Mouse (Mus musculus): ENCODE data around the gene Dnm3.

Dnm3 gene

DNA sequence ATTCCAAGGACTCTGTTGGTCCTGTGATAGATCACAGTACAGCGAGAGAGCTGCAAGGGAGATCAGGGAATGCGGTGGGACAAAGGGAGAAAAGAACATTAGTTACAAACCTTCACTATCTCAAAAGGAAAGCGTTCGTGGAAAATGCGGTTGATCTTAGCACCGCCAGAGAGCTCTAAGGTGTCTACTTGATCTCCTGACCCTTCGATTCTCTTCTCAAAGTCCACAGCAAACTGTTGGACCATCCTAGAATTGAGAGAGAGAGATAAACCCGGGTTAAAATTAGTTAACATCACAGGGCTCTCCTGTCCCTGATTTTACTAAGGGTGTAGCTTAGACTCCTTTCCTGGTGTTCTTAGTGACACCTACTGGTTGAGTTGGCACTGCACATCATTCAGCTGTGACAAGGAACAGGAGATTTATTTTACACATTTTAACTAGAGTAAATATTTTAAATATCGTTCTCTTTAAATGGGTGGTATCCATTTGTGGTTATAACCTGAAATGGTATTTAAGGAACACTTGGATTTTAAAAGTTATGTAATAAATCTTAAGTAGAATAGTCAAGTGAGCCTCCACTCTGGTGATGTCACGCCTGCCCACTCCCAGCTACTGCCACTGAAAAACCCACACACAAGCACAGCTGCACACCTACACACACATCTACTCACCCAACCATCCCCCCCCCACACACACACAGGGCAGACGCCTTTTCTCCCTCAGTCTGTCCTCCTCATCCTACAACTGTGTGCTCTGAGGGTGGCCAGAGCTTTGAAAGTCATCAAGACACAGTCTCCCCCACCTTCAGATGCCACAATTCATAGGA lies 164.2 kb downstream of the Dnm3 start:
- no peak for DNase-seq

GRCm38 (mm10) chr1:162312621-162313020 lies 165.2 kb downstream of the Dnm3 start:
- no peak for DNase-seq

GRCm38 (mm10) chr1:162312152-162312551 lies 165.7 kb downstream of the Dnm3 start:
- DNase-seq = no peak

- no peak for DNase-seq
These were observed 172.6 kb downstream of the Dnm3 start for GRCm38 (mm10) chr1:162305247-162305646.

GRCm38 (mm10) chr1:162302480-162302879 lies 175.4 kb downstream of the Dnm3 start:
- no peak for DNase-seq

- DNase-seq = no peak
These were observed 178.1 kb downstream of the Dnm3 start for GRCm38 (mm10) chr1:162299558-162300319.

DNA sequence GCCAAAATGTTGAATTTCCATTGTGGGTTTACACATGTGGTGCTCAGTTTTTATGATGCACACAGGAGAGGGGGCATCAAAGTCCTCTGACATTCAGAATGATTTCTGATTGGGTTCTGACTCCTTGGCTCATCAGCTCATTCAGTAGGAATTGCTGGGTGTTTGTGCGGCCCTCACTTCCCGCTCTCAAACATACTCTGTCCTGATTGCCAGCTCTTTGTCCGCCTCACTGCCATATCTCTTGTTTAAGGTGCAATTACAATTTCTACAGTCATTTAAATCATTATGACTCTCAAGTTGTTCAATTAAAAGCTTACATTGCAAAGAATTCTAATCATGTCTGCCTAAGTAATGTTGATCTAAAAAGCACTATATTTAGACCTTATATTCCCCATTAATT lies 179.3 kb downstream of the Dnm3 start:
- no peak for DNase-seq

DNA sequence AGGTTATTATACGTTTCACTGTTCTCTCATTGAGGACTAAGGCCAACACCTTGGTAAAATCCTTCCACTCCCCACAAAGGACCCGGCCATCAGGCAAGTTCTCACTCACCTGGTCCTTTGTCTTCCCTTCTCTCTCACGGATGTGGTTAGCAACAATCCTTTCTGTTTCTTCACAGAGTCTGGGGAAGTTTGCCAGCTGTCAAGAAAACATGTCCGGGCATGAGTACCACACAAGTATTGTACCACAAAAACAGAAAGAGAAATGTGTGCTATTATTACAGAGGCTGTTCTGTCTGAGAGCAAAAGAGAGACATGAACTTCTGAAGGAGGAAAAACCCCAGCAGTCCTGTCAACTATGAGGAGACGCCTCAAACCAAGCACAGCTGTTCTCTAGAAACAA lies 182.4 kb downstream of the Dnm3 start:
- DNase-seq = no peak

- DNase-seq = no peak
These were observed 183.3 kb downstream of the Dnm3 start for GRCm38 (mm10) chr1:162294572-162294910.

GRCm38 (mm10) chr1:162293732-162294571 lies 183.9 kb downstream of the Dnm3 start:
- DNase-seq = no peak

GRCm38 (mm10) chr1:162286910-162287309 lies 190.9 kb downstream of the Dnm3 start:
- DNase-seq = no peak

DNA sequence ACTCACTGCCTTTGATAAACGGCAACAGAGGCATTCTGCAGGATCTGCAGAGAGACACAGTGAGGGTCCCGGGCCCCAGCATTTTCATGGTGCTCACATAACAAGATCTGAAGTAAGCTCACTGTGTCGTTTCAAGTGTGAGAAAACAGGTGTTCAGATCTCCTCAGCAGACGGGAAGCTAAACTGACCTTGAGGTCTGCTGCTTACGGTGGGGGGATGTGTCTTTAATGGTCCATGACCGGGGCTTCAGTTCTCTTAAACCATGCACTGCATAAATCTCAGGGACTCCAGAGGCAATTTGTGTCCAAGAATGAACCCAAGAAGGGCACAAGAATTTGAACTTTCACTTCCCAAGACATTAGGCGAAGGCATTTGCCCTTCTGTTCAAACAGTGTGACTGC lies 195.9 kb downstream of the Dnm3 start:
- no peak for DNase-seq

GRCm38 (mm10) chr1:162280052-162280451 lies 197.8 kb downstream of the Dnm3 start:
- DNase-seq = no peak

GRCm38 (mm10) chr1:162276011-162276410 lies 201.8 kb downstream of the Dnm3 start:
- DNase-seq = no peak

DNA sequence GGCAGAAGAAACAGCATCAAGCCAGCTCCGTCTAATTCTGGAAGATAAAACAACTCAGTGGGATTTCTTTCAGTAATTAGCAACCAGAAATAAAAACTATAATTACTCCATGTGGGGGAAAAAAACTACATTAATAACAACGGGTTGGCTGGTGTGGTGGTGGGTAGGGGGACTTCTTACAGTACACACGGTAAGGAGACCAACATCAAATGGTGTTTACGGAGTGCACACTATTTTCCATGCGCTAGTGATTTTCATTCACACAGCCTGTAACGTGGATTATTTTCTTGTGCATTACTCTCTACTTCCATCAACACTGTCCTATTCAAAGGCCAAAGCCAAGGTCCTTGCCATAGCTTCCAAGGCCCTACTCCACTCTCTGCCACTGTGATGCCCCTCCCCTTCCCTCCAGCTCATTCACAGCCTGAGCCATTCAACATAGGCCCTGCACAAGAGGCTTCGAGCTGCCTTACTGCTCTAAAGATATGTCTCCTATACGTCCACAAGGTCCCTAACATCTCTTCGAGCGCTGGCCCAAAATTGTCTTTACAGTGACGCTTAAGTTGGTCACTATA lies 203.1 kb downstream of the Dnm3 start:
- no peak for DNase-seq

- no peak for DNase-seq
These were observed 220.8 kb downstream of the Dnm3 start for GRCm38 (mm10) chr1:162256912-162257607.

- DNase-seq = no peak
These were observed 222.9 kb downstream of the Dnm3 start for GRCm38 (mm10) chr1:162254944-162255343.

- DNase-seq = no peak
These were observed 223.7 kb downstream of the Dnm3 start for GRCm38 (mm10) chr1:162253971-162254641.

DNA sequence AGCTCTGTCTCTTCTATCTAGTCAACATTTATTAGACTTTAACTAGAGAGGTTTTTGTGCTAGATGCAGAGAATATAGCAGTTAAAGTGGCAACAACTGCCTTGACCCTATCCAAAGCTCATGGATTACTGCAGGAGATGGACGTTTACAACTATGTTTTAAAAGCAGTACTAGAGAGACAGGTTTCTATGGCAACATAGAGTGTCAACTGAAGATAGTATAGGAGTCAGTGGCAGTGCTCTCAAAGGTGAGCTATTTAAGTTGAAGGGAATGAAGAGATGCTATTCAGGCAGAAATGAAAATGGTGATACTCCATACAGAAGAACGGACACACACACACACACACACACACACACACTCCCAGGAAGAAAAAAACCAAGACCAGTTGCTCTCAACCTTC lies 225.0 kb downstream of the Dnm3 start:
- no peak for DNase-seq

DNA sequence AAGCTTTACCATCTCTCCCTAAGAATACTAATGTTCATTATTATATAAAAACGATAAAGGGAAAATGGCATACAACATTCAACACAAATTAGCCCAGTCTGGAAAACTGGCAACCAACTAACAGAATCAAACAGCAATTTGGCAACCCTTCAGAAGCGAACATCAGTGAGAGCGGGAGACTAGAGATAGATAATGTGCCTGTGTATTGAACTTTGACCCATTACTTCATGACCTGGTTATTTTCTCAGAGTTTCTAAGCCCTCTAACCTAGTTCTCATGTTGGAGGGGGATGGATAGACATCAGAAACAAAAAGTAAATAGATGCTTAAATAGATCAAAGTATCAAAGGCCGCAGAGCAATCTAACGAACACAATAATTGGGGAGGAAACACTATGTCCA lies 230.6 kb downstream of the Dnm3 start:
- no peak for DNase-seq

- no peak for DNase-seq
These were observed 234.2 kb downstream of the Dnm3 start for GRCm38 (mm10) chr1:162243651-162243990.

All from cerebellum, adult 11-12 months (tissue).